Mouse (Mus musculus) fibroblast of lung, adult 2 months (primary cell): Measurements from ENCODE around the gene Tnfsf18.
A peak's percentile ranks its signal among the peaks of the same experiment; 100 is the strongest.

ENCODE experiments used
- DNase-seq: peaks from one replicate; pipeline ENCODE4 v3.0.0-alpha.2; 2011; ENCODE audit warnings: low read depth

Gene Tnfsf18

GRCm38 (mm10) chr1:161494343-161494742, at the start of gene Tnfsf18:
TSS of gene Tnfsf18 (plus strand) at chr1:161494655.
- DNase-seq = no peak

- no peak for DNase-seq
These were observed 49.6 kb upstream of the Tnfsf18 start for GRCm38 (mm10) chr1:161444858-161445257.

- DNase-seq = peak; percentile 26
These were observed 42.7 kb upstream of the Tnfsf18 start for GRCm38 (mm10) chr1:161451683-161452245.

- no peak for DNase-seq
These were observed 42.2 kb upstream of the Tnfsf18 start for GRCm38 (mm10) chr1:161452250-161452649.

GRCm38 (mm10) chr1:161463388-161464085, 30.9 kb upstream of the Tnfsf18 start:
- DNase-seq = peak; percentile 62

- DNase-seq = no peak
These were observed 17.2 kb upstream of the Tnfsf18 start for GRCm38 (mm10) chr1:161477221-161477620.

GRCm38 (mm10) chr1:161479854-161480253, 14.6 kb upstream of the Tnfsf18 start:
- no peak for DNase-seq

GRCm38 (mm10) chr1:161482211-161482610, 12.2 kb upstream of the Tnfsf18 start:
- no peak for DNase-seq

GRCm38 (mm10) chr1:161487069-161487468, 7.4 kb upstream of the Tnfsf18 start:
- no peak for DNase-seq

- DNase-seq = no peak
These were observed 2.7 kb upstream of the Tnfsf18 start for GRCm38 (mm10) chr1:161491766-161492165.

GRCm38 (mm10) chr1:161496866-161497645, 2.6 kb downstream of the Tnfsf18 start:
- no peak for DNase-seq

GRCm38 (mm10) chr1:161500114-161500810, 5.8 kb downstream of the Tnfsf18 start:
- no peak for DNase-seq

- DNase-seq = no peak
These were observed 6.3 kb downstream of the Tnfsf18 start for GRCm38 (mm10) chr1:161500811-161501146.

GRCm38 (mm10) chr1:161506317-161506716, 11.9 kb downstream of the Tnfsf18 start:
- DNase-seq = peak; percentile 51

- DNase-seq = peak; percentile 85
These were observed 13.2 kb downstream of the Tnfsf18 start for GRCm38 (mm10) chr1:161507623-161508047.

GRCm38 (mm10) chr1:161517355-161517754, 22.9 kb downstream of the Tnfsf18 start:
- no peak for DNase-seq

GRCm38 (mm10) chr1:161520223-161520622, 25.8 kb downstream of the Tnfsf18 start:
- no peak for DNase-seq

- no peak for DNase-seq
These were observed 33.7 kb downstream of the Tnfsf18 start for GRCm38 (mm10) chr1:161528173-161528572.

GRCm38 (mm10) chr1:161550596-161551095, 56.2 kb downstream of the Tnfsf18 start:
- no peak for DNase-seq

GRCm38 (mm10) chr1:161552098-161552497, 57.6 kb downstream of the Tnfsf18 start:
- no peak for DNase-seq
